Comparison of ENCODE assay signal across 8 mouse cellular contexts in the genomic region with DNA sequence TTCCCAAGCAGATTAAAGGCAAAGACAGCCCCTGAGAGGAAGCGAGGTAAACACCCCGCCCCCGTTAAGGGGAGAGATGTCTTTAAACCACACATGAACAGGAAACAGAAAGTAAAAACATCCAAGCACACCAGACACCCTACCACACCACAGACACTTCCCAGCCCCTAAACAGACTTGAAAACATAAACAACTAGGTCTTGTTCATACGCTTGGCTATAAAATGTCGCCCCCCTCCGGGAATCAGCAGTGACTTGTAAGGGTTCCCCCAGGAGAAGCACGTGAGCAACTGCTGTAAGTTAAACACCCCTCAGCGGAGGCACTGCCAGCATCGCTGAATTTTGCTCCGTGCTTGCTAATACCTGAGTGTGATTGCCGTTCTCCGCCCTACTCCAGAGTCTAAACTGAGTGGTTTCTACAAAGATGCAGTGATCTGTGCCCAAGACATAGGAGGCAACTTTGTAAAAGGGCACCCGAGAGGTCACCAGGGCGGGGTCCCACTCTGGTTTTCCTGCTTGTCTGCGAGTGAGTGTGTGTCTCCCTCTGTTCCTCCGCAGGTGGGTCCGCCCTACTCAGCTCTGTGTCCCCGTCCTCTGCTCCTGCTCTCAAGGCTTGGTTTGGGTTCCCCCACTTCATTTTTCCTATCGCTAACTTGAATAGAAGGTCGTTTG. TPM values are rescaled to one million over a fixed set of nuclear protein-coding genes. Genes with fewer than 3 reads are reported as not detected.
DNase-seq lines count a peak whose midpoint lies in the region; ATAC-seq and TF ChIP-seq lines count a peak whose summit lies in the region.

No protein-coding gene starts in this region.

- DNase-seq in layer of hippocampus, adult 2 months (ENCODE audit: low spot score in 2 of 2), result peak; percentile 12 to 27
- DNase-seq in layer of hippocampus, adult 9-11 months, result no peak
- peak; percentile 36 for DNase-seq in gastrocnemius, postnatal 14 days
- DNase-seq in induced T-regulatory cell, adult 2 months (ENCODE audit: low read depth), result peak; percentile 91
- DNase-seq in liver, result peak; percentile 73
- peak; percentile 79 to 83 for DNase-seq in spleen, postnatal 36 days (ENCODE audit: low spot score in 2 of 2)

- peaks cover 12% of the 10 kb centered on the region for H3K27me3 ChIP-seq in midbrain, embryonic 15.5 days (replicated peaks)

- WGBS in midbrain, embryonic 15.5 days, result under 1% methylated on average over 20 of the region's 20 CpGs

- intact Hi-C loops in gastrocnemius, postnatal 14 days (cut with DNase I; ENCODE audit: low total_unique reads), result no loop called here

- no peak for ATAC-seq in midbrain, embryonic 15.5 days (replicated peaks)

- peak overlapping the region; percentile 58 for H3K4me2 ChIP-seq in midbrain, embryonic 15.5 days

- no peaks in the 10 kb centered on the region for H3K9me3 ChIP-seq in midbrain, embryonic 15.5 days

- H3K4me1 ChIP-seq in cortical plate, adult 2 months (ENCODE audit: control insufficient read depth, insufficient read depth, low read length), result peaks cover 2% of the 10 kb centered on the region; the same call in 1 of the 2 replicates
- peaks cover 14% of the 10 kb centered on the region for H3K4me1 ChIP-seq in midbrain, embryonic 15.5 days

- TF ChIP-seq CTCF in layer of hippocampus, adult 2 months (conservative IDR thresholded peaks at IDR 0.05), result peak; percentile 33
- no peak for TF ChIP-seq CTCF in cortical plate, adult 2 months (IDR thresholded peaks at IDR 0.05; ENCODE audit: extremely low read depth, insufficient read depth, low read length)

- H3K27ac ChIP-seq in layer of hippocampus, adult 2 months, result peak overlapping the region; percentile 8
- H3K27ac ChIP-seq in cortical plate, adult 2 months (ENCODE audit: insufficient read depth, low read length), result 0 out of 2 replicates have a peak overlapping the region, but pooled peaks have one; percentile 39
- H3K27ac ChIP-seq in midbrain, embryonic 15.5 days, result no peak overlapping the region

- H3K36me3 ChIP-seq in midbrain, embryonic 15.5 days (replicated peaks), result no peaks in the 10 kb centered on the region

- H3K4me3 ChIP-seq in layer of hippocampus, adult 2 months, result peak overlapping the region; percentile 59
- peak overlapping the region; percentile 45 for H3K4me3 ChIP-seq in cortical plate, adult 2 months (ENCODE audit: insufficient read depth, low read length)
- H3K4me3 ChIP-seq in midbrain, embryonic 15.5 days, result peak overlapping the region; percentile 31

- H3K9ac ChIP-seq in midbrain, embryonic 15.5 days, result peak overlapping the region; percentile 1; the same call in 1 of the 2 replicates

- TF ChIP-seq POLR2A in cortical plate, adult 2 months (IDR thresholded peaks at IDR 0.05; ENCODE audit: extremely low read depth, insufficient read depth, low read length), result no peak

RNA-seq across cellular contexts. Expression of a gene that starts 8.2 kb away (rescaled TPM):
- total RNA-seq in layer of hippocampus, adult 2 months (2021), result 10 to 100 TPM; 56.3 to 56.4 TPM
- 28.4 and 31.9 TPM in 2 replicates for polyA plus RNA-seq in cortical plate, adult 2 months (2012; rRNA removed)
- 10 to 100 TPM; 24.6 to 28.2 TPM for total RNA-seq in gastrocnemius, postnatal 14 days (2021)
- polyA plus RNA-seq in midbrain, embryonic 15.5 days (2015; fragmentation: Nextera tagmentation; extraction: Ambion mirVana), result 18.4 and 18.5 TPM in 2 replicates
